ENCODE assay signal across 32 mouse cellular contexts in genomic region chr15:51551216-51551775, GRCm38 (mm10).
A peak's percentile ranks its signal among the peaks of the same experiment; 100 is the strongest.
DNase-seq lines count a peak whose midpoint lies in the region; ATAC-seq and TF ChIP-seq lines count a peak whose summit lies in the region.
"Had no signal": no experiment of that assay in that cellular context is flagged by ENCODE, and none has a peak within 500 bp of the region (broad histone marks: within the 10 kb centered on the region; RNA-seq: fewer than 3 reads in every experiment).

No protein-coding gene starts in this region.

- TF ChIP-seq CTCF in lung, postnatal 0 days (IDR thresholded peaks at IDR 0.05), result no peak

- no peaks in the 10 kb centered on the region for H3K4me1 ChIP-seq in lung, postnatal 0 days (ENCODE audit: insufficient read depth, low read depth, low read length)
- H3K4me1 ChIP-seq: embryonic facial prominence, embryonic 10.5 days; embryonic facial prominence, embryonic 13.5 days; forebrain, embryonic 13.5 days; heart, embryonic 10.5 days; heart, embryonic 13.5 days had no signal

- H3K27ac ChIP-seq in lung, postnatal 0 days (ENCODE audit: low read length), result no peak overlapping the region
- H3K27ac ChIP-seq: embryonic facial prominence, embryonic 10.5 days; embryonic facial prominence, embryonic 13.5 days; forebrain, embryonic 13.5 days; gastrocnemius, adult 2 months; heart, adult 2 months; heart, embryonic 10.5 days; heart, embryonic 13.5 days; hindbrain, embryonic 14.5 days; hindbrain, postnatal 0 days had no signal

- WGBS in lung, postnatal 0 days, result 86% methylated on average over 4 of the region's 4 CpGs

- H3K27me3 ChIP-seq in lung, postnatal 0 days (replicated peaks; ENCODE audit: insufficient read depth, low read length), result no peaks in the 10 kb centered on the region
- H3K27me3 ChIP-seq: embryonic facial prominence, embryonic 13.5 days; forebrain, embryonic 13.5 days; heart, embryonic 13.5 days; Patski had no signal

- H3K36me3 ChIP-seq in lung, postnatal 0 days (ENCODE audit: insufficient read depth, low read length), result no peaks in the 10 kb centered on the region
- H3K36me3 ChIP-seq: embryonic facial prominence, embryonic 10.5 days; embryonic facial prominence, embryonic 13.5 days; heart, embryonic 10.5 days; heart, embryonic 13.5 days had no signal

- H3K4me3 ChIP-seq in lung, postnatal 0 days (ENCODE audit: low read depth, low read length), result no peak overlapping the region
- H3K4me3 ChIP-seq: embryonic facial prominence, embryonic 10.5 days; embryonic facial prominence, embryonic 13.5 days; erythroblast, embryonic 14.5 days; forebrain, embryonic 13.5 days; gastrocnemius, adult 2 months; heart, adult 2 months; heart, embryonic 10.5 days; heart, embryonic 13.5 days had no signal

- TF ChIP-seq EP300 in lung, postnatal 0 days (IDR thresholded peaks at IDR 0.05), result no peak

- peak; percentile 12 for DNase-seq in adrenal gland, postnatal 10 days
- DNase-seq in adrenal gland, adult 8-10 months, result no peak
- peak; percentile 10 for DNase-seq in lung, postnatal 0 days (ENCODE audit: low spot score)
- DNase-seq in lung, postnatal 36 days, result no peak
- DNase-seq in NIH3T3 (ENCODE audit: low read depth), result peak; percentile 74
- DNase-seq in fibroblast of lung, adult 2 months (ENCODE audit: low read depth), result peak; percentile 42
- no peak for DNase-seq in cerebellum, adult 9-11 months
- DNase-seq in B cell, adult 2 months, result no peak
- DNase-seq: cerebellum, adult 11 months; cerebellum, adult 2 months; cerebellum, postnatal 10 days; cerebellum, postnatal 36 days; embryo, embryonic 11 days; gastrocnemius, adult 2 months; gastrocnemius, postnatal 25 days; heart, adult 2 months; heart, postnatal 14 days; heart, postnatal 4 days; kidney, adult 18-20 months; kidney, adult 9 months had no signal

- H3K4me2 ChIP-seq in lung, postnatal 0 days (replicated peaks; ENCODE audit: low read depth, low read length), result no peak overlapping the region
- H3K4me2 ChIP-seq: embryonic facial prominence, embryonic 13.5 days; forebrain, embryonic 13.5 days; heart, embryonic 13.5 days; hindbrain, embryonic 14.5 days had no signal

- H3K9ac ChIP-seq in lung, postnatal 0 days (replicated peaks; ENCODE audit: low read depth), result no peak overlapping the region
- H3K9ac ChIP-seq: embryonic facial prominence, embryonic 13.5 days; forebrain, embryonic 13.5 days; heart, embryonic 13.5 days; hindbrain, embryonic 14.5 days had no signal

- H3K9me3 ChIP-seq in lung, postnatal 0 days (ENCODE audit: low read length), result no peaks in the 10 kb centered on the region
- H3K9me3 ChIP-seq: embryonic facial prominence, embryonic 10.5 days; embryonic facial prominence, embryonic 13.5 days; forebrain, embryonic 13.5 days; heart, embryonic 10.5 days; heart, embryonic 13.5 days had no signal

- ATAC-seq in lung, postnatal 0 days, result no peak
- ATAC-seq: forebrain, embryonic 13.5 days; forebrain, embryonic 16.5 days; hindbrain, postnatal 0 days; inflammation-experienced regulatory T-cells, adult 6 months; intestine, embryonic 16.5 days; Patski had no signal

Comparison
In these comparisons a context has a peak if more than half of its experiments do, and no peak if none do; other contexts are left out.
1. DNase-seq: peak in adrenal gland, postnatal 10 days (single experiment), lung, postnatal 0 days (single experiment), NIH3T3 (single experiment) and fibroblast of lung, adult 2 months (single experiment); none in adrenal gland, adult 8-10 months (single experiment), lung, postnatal 36 days (single experiment), cerebellum, adult 9-11 months (single experiment) and B cell, adult 2 months (0 of 2).